Mouse (Mus musculus) ZHBTc4 (cell line): ENCODE measurements at regions not wholly inside any gene's neighbourhood (a gene's known extent, or its start where the extent isn't known, plus 50 kb on each side); places are given as distances from the start of the nearest gene placed in this dataset.
"Not testable (repeated sequence)": the region's sequence is repeated elsewhere in the genome, so short reads cannot be mapped to it uniquely, and the experiment has no call there.

ENCODE experiments used
- DNase-seq: peaks from one replicate; pipeline ENCODE4 v3.0.0-alpha.2; 2011; ENCODE audit warnings: low read depth, low spot score

DNA sequence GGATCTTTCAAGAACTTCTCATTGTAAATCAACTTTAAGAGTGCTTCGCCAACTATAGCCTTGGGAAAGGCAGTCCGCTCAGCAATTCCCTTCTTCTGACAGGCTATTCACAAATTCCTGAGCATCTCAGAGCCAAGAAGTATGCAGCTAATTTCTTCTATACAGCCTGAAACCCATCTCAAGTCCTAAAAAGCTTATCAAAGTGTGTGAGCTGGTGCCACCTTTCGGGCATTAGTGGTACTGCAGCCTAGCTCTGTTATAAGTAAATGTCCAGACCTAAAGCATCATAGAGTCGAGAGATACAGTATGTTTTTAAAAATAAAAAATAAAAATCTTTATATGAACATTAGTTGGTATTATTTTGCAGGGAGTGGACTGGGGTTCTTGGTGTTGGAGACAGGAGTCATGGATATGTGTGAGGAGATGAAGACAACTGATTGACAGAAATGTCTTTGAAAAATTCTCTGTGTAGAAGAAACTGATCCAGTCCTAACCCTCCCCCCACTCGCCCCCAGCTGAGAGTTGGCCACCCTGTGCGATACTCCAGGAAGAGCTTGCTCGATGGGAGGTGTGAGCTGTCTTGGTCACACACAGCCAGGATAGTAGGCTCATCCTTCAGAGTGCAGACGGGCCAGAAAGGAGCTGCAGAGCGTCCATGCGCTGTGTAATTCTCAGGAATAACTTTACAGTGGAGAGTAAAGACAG is 56.4 kb downstream of the Bod1 start:
- peak; percentile 83 for DNase-seq

DNA sequence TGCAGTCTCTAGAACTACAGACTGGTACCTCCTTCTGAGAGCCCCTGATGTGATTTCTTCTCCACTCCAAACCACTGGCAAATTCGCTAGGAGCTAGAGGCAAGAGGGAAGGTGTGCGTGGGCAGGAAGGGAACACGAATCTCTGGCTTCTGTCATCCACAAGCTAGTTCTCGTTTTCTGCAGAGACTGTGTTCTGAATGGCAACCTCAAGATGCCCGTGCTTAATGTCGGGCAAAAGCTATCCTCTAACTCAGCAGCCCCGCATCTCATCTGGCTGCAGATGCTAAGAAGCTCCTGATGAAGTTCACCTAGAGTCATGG is 57.3 kb downstream of the Bod1 start:
- DNase-seq = no peak

DNA sequence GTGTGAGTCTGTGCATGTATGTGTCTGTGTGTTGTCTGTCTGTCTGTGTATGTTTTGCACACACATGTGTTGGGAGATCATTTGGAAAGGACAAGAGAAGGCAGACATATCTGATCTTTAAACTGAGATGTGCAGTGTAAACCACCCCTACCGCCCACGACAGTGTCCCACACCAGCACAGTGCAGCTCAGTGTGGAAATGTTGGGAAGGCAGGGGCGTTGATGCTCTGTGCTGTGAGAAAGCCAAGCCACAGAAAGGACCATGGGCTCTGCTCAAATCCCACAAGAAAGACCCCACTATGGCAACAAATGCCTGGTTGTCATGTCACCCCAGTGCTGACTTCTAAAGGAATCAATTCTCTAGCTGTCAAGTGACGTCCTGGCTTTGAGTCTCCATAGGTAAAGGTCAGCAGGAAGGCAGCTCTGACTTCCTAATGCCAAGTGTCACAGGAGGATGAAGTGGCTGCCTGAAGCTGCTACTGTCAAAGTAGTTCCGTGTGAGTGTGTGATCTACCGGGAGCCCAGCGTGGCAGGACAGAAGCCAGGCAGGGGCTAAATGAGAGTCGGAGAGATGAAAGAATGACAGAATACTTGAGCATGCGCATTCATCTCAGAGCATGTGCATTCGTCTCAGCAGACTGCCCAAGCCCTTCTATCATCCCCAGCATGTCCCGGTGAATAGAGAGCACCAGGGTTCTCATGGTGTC is 57.8 kb downstream of the Bod1 start:
- DNase-seq = no peak

DNA sequence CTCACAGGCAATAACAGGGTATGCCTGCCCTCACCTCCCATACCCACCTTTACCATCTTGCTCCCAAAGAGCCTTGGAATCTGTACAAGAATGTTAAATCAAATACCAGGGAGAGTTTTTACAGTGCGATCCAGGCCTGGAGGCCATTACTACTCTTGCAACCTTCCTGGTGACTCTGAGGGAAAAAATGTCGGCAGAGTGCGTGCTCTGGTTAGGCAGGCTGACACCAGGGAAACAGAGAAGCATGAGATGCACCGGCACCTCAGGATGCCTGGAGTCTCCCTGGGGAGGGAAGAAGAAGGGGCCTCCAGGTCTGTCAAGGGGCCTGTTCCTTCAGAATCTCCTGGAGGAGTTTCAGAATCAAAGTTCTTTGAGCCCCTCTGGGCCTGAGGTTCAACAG is 63.2 kb downstream of the Bod1 start:
- no peak for DNase-seq

DNA sequence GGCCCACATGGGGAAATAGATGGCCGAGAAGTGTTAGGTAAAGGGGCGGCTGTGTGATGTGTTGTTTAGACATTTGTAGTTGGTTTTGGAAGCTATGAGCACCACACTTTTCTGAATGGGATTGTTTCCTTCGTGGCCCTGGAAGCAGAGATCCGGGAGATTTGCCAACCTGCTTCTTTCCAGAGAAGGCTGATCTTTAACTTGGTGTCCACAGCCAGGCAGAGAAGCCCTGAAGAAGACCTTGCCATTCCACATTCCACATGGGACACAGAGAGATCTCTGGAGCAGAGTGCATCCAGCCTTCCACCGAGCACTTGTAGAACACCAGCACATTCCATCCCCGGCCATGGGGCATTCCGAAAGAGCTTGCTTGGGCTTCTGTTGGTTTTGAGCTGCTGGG is 70.2 kb downstream of the Bod1 start:
- no peak for DNase-seq

DNA sequence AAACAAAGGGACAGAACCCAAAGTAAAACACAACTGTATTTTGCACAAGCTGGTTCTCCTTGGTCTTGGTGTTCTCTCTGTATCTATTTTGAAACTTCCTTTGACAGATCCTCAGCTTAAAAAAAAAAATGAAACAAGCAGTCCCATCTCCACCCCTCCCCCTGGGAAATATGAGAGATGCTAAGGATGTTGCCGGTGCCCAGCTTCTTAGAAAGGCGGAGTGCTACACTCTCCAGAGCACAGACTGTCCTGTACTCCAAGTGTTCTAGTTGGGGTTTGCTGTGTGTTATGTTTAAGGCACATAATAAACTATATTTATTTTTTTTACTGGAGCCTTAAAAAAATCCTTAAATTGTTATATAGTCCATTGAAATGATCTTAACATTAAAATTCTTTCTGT is 78.1 kb downstream of the Bod1 start:
- no peak for DNase-seq

DNA sequence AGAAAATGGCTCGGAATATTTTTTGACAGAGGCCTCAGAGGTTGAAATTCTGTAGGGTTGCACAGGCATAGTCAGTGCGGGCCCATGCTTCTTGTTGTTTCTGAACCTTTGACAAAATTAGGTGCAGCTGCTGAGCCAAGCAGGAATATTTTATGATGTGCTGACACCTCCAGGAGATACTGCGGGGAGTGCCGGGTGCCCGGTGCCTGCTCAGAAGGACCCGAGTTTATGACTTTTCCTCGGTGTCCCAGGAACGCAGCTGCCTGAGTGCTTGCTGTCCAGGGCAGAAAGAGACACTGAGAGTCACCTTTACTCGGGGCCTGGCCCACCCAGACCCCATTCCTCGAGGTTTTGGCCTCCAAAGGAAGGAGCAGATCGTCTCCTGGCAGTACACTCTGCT is 79.6 kb downstream of the Bod1 start:
- no peak for DNase-seq

DNA sequence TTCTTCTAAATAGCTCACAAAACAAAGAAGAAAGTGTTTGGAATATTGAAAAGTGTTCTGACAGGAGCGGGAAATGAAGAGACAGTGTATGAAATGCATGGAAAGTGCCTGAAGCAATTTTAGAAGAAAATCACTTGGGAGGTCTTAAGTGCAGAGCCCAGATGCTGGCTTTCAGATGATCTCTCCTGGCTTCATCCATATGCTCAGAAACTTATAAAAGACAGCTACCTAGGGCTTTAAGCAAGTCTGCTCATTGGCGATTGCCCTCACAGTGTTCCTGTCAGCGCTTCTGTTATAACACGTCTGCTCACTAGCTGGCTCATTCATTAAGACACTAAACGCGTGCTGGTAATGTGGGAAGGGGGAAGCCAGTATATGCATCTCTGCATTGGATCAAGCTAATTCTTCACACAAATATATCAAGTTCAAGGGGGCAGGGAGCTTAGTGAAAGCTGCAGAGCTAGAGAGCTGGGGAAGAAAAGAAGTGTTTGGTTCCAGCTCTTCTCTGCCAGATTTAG is 80.6 kb downstream of the Bod1 start:
- DNase-seq = no peak

DNA sequence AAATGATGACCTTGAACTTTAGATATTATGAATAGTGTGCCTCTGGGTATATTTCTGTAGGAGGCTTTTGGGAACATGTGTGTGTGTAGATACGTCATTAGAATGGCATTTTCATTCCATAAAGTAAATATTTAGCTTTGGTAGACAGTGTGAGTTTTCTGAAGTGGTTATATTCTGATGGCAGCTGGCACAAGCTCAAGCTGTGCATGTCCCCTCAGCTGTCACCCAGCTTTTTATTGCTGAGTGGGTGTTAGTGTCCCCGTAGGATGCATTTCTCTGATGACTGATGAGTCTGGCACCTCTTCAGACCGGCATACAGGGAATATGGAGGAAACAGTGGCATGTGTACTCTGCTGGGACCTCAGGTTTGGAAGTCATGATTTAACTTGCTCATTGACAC is 96.7 kb downstream of the Bod1 start:
- DNase-seq = no peak

DNA sequence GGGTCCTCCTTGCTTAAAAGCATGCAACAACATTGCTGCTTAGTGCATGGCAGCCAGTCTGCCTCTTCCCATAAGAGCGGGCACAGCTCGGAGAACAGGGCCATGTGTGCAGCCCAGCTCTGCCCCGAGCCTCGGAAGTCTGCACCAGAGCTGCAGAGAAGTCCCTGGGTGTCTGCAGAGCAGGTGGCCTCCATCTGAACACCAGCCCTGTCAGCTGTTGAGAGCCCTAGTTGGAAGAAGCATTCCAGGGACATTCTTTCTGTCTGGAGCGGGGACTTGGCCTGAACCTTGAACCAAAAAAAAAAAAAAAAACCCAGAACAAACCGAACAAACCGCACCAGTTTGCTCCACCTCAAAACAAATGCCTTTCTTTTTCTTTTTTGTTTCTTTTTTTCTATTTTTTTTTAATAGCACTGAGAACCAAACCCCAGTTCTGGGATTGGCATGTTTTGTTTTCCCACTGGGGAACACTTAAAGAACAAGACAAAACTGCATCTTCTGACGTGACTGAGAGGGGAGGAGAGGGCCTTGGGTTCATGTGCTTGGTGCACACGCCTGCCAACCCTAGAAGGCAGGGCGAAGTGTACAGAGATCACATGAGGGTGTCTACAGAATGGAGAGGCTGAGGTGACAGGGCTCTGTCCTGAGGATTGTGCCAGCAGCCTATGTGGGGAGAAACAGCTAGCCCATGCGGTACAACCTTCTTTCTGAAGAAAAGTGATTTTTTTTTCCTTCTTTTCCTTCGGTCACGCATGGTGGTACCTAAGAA is 106.8 kb downstream of the Bod1 start:
- no peak for DNase-seq

DNA sequence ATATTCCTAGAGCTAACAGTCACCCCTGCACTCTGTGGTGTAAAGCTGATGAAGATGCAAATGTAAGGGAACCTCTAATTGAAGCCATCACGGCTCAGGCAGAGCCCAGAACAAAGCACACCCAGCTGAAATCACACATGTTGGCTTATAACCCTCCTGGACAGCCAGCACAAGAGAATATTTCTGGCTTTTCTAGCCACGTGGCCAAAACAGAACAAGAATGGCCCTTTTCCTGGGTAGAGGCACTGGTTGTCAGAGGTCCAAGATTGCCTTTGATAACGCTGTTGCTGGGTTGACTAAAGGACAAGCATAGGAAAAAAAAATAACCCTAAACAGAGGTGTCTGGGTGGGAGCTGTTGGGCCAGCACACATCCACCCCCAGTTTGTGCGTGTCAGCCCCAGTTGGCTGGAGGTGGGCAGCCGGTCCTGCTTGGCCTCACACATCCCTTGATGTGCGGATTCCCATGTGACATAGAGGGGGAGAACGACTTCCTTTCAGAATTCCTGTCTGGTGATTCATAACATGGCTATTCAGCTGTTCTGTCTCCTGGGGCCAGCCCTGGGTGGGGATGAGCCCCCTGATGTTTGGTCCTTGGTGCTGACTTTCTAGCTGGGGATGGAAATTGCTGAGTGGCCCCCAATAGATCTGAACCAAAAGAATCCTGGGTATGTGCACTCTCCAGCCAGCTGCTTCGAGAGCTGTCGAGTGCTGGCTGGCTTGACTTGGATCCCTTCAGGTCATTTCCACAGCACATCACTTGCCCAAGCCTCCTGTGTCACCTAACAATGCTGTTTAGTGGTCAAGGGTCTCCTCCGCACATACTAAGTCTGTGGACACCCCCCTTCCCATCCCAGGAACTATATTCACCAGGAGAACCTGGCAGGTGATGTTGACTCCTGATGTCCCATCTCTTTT is 107.6 kb downstream of the Bod1 start:
- DNase-seq = no peak

DNA sequence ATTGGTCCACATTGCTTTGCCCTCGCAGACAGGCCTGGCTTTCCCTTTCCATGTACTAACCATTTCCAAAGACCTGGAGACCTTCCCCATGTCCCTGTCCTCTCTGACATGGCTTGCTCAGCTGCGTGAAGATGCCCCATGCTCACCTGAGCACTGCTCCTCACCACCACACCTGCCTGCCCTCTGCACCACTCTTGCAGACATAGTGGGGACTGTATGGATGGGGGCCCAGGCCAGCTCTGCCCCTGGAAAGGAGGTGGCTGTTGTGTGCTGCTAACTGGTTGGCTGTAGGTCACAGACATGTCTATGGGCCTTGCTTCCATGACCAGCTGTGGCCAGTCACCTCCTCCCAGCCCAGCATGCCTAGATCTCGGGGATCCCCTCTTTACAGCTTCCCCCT is 108.7 kb downstream of the Bod1 start:
- DNase-seq = no peak

DNA sequence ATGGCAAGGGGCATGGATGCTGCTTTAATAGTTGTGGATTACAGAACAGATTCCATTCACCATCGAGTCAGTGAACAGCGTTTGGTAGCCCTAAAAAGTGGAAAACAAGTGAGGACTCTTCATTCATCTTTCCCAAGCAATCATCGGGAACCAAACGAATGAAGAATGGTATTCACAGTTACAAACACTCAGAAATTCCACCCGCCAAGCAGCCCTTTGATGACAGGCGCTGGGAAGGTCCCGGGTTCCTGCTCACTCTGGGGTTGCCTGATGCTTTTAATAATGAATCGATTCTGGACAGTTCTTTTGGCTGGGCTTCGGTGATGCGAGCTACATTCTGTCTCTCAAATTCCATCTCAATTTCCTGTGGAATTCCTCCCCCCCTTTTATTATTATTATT is 110.9 kb downstream of the Bod1 start:
- no peak for DNase-seq

DNA sequence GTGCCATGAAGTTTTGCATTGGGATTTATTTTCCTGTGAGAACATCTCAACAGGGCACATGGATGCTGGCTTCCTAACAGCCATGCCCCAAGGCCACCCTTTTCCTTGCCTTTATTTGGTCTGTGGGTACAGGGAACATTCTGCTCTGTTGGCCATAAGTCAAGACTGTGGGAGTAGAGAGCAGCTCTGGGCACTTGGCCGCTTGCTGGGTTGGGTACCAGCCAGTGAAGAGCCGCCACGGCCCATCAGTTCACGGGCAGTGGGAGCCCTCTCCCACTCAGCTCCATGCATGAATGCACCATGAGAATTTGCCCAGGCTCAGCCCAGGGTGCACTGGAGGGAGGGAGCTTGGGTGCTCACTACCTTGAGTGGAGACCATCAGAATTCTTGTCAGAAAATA is 116.6 kb downstream of the Bod1 start:
- no peak for DNase-seq

DNA sequence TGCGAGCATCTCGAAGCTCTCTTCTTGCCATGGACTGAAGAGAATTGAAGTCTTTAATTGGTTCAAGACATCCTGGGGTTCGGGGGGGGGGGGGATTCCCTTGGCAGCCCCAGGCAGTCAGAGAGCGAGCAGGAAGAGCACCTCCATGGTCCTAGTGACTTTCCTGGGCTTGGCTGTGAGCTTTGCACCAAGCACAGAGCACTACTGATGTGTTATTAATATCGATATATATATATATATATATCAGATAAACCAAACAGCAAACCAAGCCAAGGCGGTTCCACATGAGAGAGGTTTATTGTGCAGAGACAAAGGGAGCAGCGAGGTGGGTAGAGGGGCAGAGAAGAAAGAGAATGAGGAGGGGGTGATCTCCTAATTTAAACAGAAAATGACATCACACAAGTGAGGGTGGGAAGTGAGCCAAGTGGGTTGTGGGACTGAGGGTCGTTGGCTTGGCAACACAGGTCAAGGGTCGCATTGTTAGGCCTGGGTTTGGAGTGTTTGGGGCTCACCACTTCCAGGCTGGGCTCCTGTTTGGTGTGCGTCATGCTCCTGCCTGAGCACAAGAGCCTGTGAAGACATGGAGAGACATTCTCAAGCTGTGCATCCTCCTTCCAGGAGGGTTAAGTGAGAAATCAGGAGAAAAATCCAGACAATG is 119.9 kb downstream of the Bod1 start:
- no peak for DNase-seq

DNA sequence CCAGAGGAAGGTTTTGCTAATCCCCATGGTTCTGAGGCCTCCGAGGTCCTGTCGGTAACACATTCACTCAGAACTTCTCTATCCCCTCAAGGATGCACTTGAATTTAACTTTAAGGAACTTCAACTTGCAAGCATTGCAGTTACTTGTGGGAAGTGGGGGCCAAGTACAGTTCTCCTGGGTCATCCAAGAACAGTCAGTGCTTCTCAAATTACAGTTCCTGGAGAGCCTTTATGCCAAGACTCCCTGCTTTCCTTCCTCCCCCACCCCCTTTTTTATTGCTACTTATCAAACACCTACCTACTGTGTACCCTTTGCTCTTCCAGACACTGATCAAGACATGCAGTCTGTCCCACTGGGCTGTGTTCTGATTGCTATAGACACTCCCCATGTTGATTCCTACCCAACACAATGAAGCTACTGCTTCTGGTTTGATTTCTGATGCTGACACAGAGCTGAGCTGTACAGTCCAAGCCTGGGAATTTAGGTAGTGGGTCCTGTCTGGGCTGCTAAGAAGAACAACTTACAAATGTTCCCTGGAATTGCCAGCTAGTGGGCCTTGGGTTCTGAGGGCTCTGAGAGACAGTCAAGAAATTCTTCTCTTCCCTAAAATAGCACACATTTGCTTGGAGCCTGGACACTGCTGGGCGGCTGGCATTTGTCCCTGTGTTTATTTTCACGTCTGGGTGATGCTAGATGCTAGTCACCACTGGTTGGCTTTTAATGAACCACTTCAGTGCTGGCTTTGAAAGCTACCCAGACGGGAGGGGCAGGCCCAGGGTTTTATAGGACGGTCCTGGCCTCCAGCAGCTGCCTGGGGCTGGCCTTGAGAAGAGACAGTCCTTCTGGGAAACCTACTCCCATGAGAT is 120.7 kb downstream of the Bod1 start:
- DNase-seq = no peak

DNA sequence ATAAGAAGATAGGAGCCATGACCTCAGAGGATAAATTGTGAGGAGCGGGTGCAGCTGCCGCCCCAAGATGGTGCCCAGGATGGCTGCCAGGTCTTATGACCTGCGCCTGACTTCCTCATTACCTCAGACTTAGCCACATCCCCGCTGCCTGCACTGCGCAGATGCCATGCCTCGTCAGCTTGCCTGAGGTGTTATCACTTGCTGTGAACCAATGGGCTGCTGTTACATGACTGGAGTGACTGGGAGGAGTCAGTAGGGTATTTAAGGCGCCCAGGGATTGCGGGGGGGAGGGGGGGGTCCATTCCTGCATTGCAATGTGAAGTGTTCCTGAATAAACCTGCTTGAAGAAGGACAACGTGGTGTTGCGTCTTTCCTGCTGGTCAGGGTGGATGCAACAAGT is 126.2 kb downstream of the Bod1 start:
- DNase-seq = not testable (repeated sequence)

DNA sequence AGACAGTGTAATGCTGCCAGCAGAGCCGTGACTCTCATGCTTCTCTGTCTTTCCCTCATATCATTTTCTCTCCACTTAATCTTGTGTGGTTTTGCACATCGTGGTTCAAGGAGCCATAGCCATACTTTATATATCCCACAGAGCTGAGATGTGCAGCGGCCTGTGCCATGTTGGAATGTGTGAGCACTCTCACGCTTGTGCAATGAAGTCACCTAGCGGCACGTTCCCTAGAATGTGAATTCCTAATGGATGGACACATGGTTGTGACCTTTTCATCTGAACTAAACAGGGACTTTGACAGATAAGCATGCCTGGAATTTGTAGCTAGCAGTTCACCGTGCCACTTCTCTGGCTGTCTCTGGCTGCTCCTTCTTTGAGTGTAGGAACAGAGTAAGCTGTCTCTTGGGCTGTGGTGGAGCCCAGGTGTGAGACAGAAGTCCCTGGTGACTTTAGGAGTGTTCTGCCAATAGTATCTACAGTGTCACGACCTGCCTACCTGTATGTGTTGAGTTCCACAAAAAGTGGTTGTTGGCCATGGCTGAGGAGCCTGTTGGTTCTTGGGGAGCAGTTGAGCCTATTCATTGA is 129.0 kb downstream of the Bod1 start:
- no peak for DNase-seq

DNA sequence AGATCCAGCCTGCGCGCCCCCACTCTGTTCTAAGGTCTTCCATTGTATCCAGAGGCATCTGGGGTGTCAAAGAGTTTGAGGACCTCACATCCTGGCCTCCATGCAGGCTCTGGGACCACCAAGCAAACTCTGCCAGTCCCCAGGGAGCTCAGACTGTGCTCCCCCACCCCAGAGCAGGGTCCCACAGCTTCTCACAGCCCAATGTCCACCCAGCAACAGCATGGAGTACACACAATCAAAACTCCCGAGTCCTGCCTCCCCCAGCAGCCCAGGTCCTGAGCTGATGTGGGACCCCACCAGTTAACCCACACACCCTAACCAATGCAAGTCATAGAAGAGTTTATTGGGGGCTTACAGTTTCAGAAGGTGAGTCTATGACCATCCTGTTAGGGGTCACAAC is 130.3 kb downstream of the Bod1 start:
- DNase-seq = no peak

DNA sequence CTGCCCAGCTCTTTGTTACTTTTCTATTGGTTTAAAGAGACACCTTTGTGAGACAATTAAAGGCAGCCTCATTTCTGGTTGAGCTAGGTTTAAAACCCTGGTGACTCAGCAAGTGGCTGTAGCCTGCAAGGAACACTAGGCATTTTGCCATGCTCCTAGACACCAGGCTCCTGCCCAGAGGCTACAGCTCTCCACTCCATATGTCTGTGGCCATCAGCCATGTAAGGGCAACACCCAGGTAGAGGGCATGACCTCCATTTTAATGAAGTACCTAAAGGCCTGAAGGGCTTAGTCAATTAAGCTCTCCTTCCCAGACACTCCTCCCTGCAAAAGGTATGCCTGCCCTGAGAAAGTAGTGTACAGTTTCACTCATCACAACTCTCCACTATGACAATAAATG is 130.9 kb downstream of the Bod1 start:
- no peak for DNase-seq
